Mouse (Mus musculus) cerebellum, adult 2 months (tissue): ENCODE results near the gene Cyp17a1.

Experiments used
- CTCF ChIP-seq: fragments of 200-500 bp; IDR thresholded peaks from 2 replicates; pipeline ENCODE4 v1.5.1; 2011; ENCODE audit warnings: low read depth, mild to moderate bottlenecking, control low read depth, low read length, moderate library complexity, borderline replicate concordance; ENCODE audit not compliant: insufficient read depth
- POLR2A ChIP-seq: fragments of 200-500 bp; IDR thresholded peaks from 2 replicates; pipeline ENCODE4 v1.6.1; 2011; ENCODE audit warnings: low read length, control low read depth, borderline replicate concordance; ENCODE audit not compliant: insufficient read depth

- TF ChIP-seq CTCF (no peak), POLR2A (no peak)
Observed at GRCm38 (mm10) chr19:46623194-46623667, 49.7 kb downstream of the Cyp17a1 start.
